Mouse (Mus musculus): ENCODE data around the gene Creb3l2.
"Not testable (repeated sequence)": the region's sequence is repeated elsewhere in the genome, so short reads cannot be mapped to it uniquely, and the experiment has no call there.

The Creb3l2 gene

GRCm38 (mm10) chr6:37442041-37442667, at the start of gene Creb3l2:
TSS of gene Creb3l2 (minus strand) at chr6:37442146.
- DNase-seq: peak; percentile 99

- no peak for DNase-seq
Measured at GRCm38 (mm10) chr6:37486502-37486901, 44.6 kb upstream of the Creb3l2 start.

- no peak for DNase-seq
Measured at GRCm38 (mm10) chr6:37484588-37485070, 42.7 kb upstream of the Creb3l2 start.

- DNase-seq: no peak
Measured at GRCm38 (mm10) chr6:37483262-37483661, 41.3 kb upstream of the Creb3l2 start.

GRCm38 (mm10) chr6:37481147-37481546, 39.2 kb upstream of the Creb3l2 start:
- DNase-seq: no peak

- no peak for DNase-seq
Measured at GRCm38 (mm10) chr6:37480008-37480407, 38.1 kb upstream of the Creb3l2 start.

- DNase-seq: no peak
Measured at GRCm38 (mm10) chr6:37478481-37478880, 36.5 kb upstream of the Creb3l2 start.

- no peak for DNase-seq
Measured at GRCm38 (mm10) chr6:37473674-37474342, 31.9 kb upstream of the Creb3l2 start.

- DNase-seq: no peak
Measured at GRCm38 (mm10) chr6:37470216-37470615, 28.3 kb upstream of the Creb3l2 start.

GRCm38 (mm10) chr6:37465847-37466246, 23.9 kb upstream of the Creb3l2 start:
- no peak for DNase-seq

- no peak for DNase-seq
Measured at GRCm38 (mm10) chr6:37465356-37465755, 23.4 kb upstream of the Creb3l2 start.

- DNase-seq: no peak
Measured at GRCm38 (mm10) chr6:37464585-37464984, 22.6 kb upstream of the Creb3l2 start.

GRCm38 (mm10) chr6:37463517-37464482, 21.9 kb upstream of the Creb3l2 start:
- DNase-seq: peak; percentile 76

- DNase-seq: no peak
Measured at GRCm38 (mm10) chr6:37460681-37461080, 18.7 kb upstream of the Creb3l2 start.

- not testable (repeated sequence) for DNase-seq
Measured at GRCm38 (mm10) chr6:37459656-37460055, 17.7 kb upstream of the Creb3l2 start.

- no peak for DNase-seq
Measured at GRCm38 (mm10) chr6:37457990-37458655, 16.2 kb upstream of the Creb3l2 start.

- no peak for DNase-seq
Measured at GRCm38 (mm10) chr6:37455540-37455939, 13.6 kb upstream of the Creb3l2 start.

- DNase-seq: no peak
Measured at GRCm38 (mm10) chr6:37453047-37453446, 11.1 kb upstream of the Creb3l2 start.

- DNase-seq: no peak
Measured at GRCm38 (mm10) chr6:37451664-37452063, 9.7 kb upstream of the Creb3l2 start.

- peak; percentile 60 for DNase-seq
Measured at GRCm38 (mm10) chr6:37447704-37448466, 5.9 kb upstream of the Creb3l2 start.

- DNase-seq: peak; percentile 38
Measured at GRCm38 (mm10) chr6:37442781-37443180, 835 bp upstream of the Creb3l2 start.

All from cerebellum, adult 9-11 months (tissue).